In the genomic region with DNA sequence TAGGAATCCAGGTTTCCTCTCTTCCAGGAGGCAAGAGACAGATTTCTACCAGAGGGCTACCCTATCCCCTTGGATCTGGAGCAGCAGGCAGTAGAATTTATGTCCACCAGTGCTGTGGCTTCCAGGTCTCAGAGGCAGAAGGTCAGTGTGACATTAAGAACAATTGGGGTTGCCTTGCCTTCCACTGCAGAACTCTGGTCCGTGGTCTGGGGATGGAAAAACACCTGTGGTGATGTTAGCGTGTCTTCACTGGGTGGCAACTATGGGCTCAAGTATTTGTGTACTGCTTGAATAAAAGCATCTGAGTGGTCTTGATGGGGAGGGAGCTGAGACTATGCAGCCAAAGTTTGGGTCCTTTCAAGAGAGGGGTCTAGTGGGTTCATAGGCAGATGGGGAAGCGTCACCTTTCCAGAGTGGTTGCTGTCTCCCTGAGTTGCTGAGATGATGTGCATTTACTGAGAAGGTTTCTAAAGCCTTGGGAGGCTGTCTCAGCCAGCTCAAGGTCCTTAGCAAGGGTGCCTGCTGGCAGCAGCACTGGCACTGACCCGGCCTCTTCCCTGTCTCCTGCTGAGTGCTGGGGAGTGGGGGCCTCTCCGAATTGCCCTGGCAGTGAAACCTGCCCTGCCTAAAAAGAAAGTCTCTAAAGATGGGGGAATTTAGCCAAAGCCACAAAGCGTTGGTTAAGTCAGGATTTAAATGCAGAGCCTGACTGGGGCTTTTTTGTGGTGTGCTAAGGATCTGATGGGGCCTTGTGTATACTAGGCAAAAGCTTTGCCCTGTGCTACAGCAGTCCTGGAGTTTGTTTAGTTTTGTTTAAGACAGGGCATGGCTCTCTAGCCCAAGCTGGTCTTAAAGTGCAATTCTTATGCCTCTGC, we compare ENCODE assay signal across 20 mouse cellular contexts.
DNase-seq lines count a peak whose midpoint lies in the region; ATAC-seq lines count a peak whose summit lies in the region.
"Had no signal": no experiment of that assay in that cellular context is flagged by ENCODE, and none has a peak within 500 bp of the region (broad histone marks: within the 10 kb centered on the region; RNA-seq: fewer than 3 reads in every experiment).

No protein-coding gene starts in this region.

- WGBS in midbrain, embryonic 11.5 days = 88% methylated on average over 6 of the region's 6 CpGs
- WGBS in midbrain, embryonic 14.5 days = 95% methylated on average over 6 of the region's 6 CpGs
- WGBS in heart, embryonic 11.5 days (ENCODE audit: insufficient replicate concordance) = 87% methylated on average over 6 of the region's 6 CpGs

- H3K4me1 ChIP-seq in midbrain, embryonic 11.5 days (ENCODE audit: control insufficient read depth, insufficient read depth, low read length) = no peaks in the 10 kb centered on the region
- H3K4me1 ChIP-seq in midbrain, embryonic 14.5 days (ENCODE audit: control insufficient read depth, insufficient read depth, low read length) = no peaks in the 10 kb centered on the region
- H3K4me1 ChIP-seq in heart, embryonic 11.5 days (ENCODE audit: control insufficient read depth, insufficient read depth, low read length) = peaks cover 15% of the 10 kb centered on the region

- no peak overlapping the region for H3K27ac ChIP-seq in midbrain, embryonic 11.5 days (ENCODE audit: low read depth, low read length)
- no peak overlapping the region for H3K27ac ChIP-seq in midbrain, embryonic 14.5 days (replicated peaks; ENCODE audit: low read depth, low read length)
- H3K27ac ChIP-seq in heart, embryonic 11.5 days (ENCODE audit: low read depth, low read length) = no peak overlapping the region
- H3K27ac ChIP-seq: forebrain, embryonic 12.5 days; heart, adult 2 months; hindbrain, embryonic 10.5 days; hindbrain, embryonic 15.5 days had no signal

- no peaks in the 10 kb centered on the region for H3K9me3 ChIP-seq in midbrain, embryonic 11.5 days (ENCODE audit: control insufficient read depth, low read length)
- H3K9me3 ChIP-seq in midbrain, embryonic 14.5 days (ENCODE audit: control insufficient read depth, low read length) = no peaks in the 10 kb centered on the region
- H3K9me3 ChIP-seq in heart, embryonic 11.5 days (replicated peaks; ENCODE audit: control insufficient read depth, low read length) = no peaks in the 10 kb centered on the region
- H3K9me3 ChIP-seq: forebrain, embryonic 12.5 days; heart, embryonic 12.5 days; hindbrain, embryonic 10.5 days; hindbrain, embryonic 15.5 days had no signal

- no peaks in the 10 kb centered on the region for H3K27me3 ChIP-seq in midbrain, embryonic 11.5 days (ENCODE audit: control insufficient read depth, insufficient read depth, low read length)
- H3K27me3 ChIP-seq in midbrain, embryonic 14.5 days (ENCODE audit: control insufficient read depth, insufficient read depth, low read length) = no peaks in the 10 kb centered on the region
- no peaks in the 10 kb centered on the region for H3K27me3 ChIP-seq in heart, embryonic 11.5 days (ENCODE audit: control insufficient read depth, insufficient read depth, low read length)
- H3K27me3 ChIP-seq: forebrain, embryonic 12.5 days; heart, embryonic 12.5 days; hindbrain, embryonic 15.5 days had no signal

- no peaks in the 10 kb centered on the region for H3K36me3 ChIP-seq in midbrain, embryonic 11.5 days (ENCODE audit: control insufficient read depth, insufficient read depth, low read length)
- H3K36me3 ChIP-seq in midbrain, embryonic 14.5 days (ENCODE audit: control insufficient read depth, insufficient read depth, low read length) = peaks cover 6% of the 10 kb centered on the region; the same call in 1 of the 2 replicates
- no peaks in the 10 kb centered on the region for H3K36me3 ChIP-seq in heart, embryonic 11.5 days (ENCODE audit: control insufficient read depth, insufficient read depth, low read length)
- H3K36me3 ChIP-seq: hindbrain, embryonic 15.5 days had no signal

- no peak for ATAC-seq in midbrain, embryonic 11.5 days (ENCODE audit: low FRiP score)
- no peak for ATAC-seq in midbrain, embryonic 14.5 days (ENCODE audit: low FRiP score, low TSS enrichment)
- ATAC-seq in heart, embryonic 11.5 days (replicated peaks; ENCODE audit: insufficient number of reproducible peaks, low FRiP score, low TSS enrichment) = no peak
- ATAC-seq: CD4-positive, CD25-positive, alpha-beta regulatory T cell, adult 4 months; forebrain, embryonic 16.5 days had no signal

- H3K4me2 ChIP-seq in midbrain, embryonic 11.5 days = no peak overlapping the region
- H3K4me2 ChIP-seq in midbrain, embryonic 14.5 days (ENCODE audit: low read length) = no peak overlapping the region
- no peak overlapping the region for H3K4me2 ChIP-seq in heart, embryonic 11.5 days
- H3K4me2 ChIP-seq: forebrain, embryonic 12.5 days; heart, embryonic 12.5 days; hindbrain, embryonic 15.5 days had no signal

- peak; percentile 43 to 84 for DNase-seq in adrenal gland, adult (ENCODE audit: inconsistent age in 2 of 2, low spot score in 1 of 2)
- DNase-seq in adrenal gland, postnatal 4 days (ENCODE audit: low spot score in 2 of 2) = no peak
- DNase-seq in midbrain, embryonic 11.5 days (ENCODE audit: low spot score, missing footprints) = peak; percentile 75
- DNase-seq in midbrain, embryonic 14.5 days = no peak
- peak; percentile 56 for DNase-seq in adrenal gland, postnatal 14 days
- peak; percentile 34 for DNase-seq in induced T-regulatory cell, adult 2 months (ENCODE audit: low read depth)
- no peak for DNase-seq in frontal cortex, adult 2 months (ENCODE audit: extremely low spot score in 1 of 2, low spot score in 1 of 2)
- DNase-seq: B cell, adult 2 months; cerebellum, adult 18-20 months; cerebellum, postnatal 10 days; gastrocnemius, postnatal 14 days; heart, adult 2 months; kidney, adult 11 months had no signal

- no peak overlapping the region for H3K4me3 ChIP-seq in midbrain, embryonic 11.5 days (ENCODE audit: low read depth, low read length)
- H3K4me3 ChIP-seq in midbrain, embryonic 14.5 days (replicated peaks; ENCODE audit: low read depth, low read length) = no peak overlapping the region
- no peak overlapping the region for H3K4me3 ChIP-seq in heart, embryonic 11.5 days (ENCODE audit: low read depth, low read length)
- H3K4me3 ChIP-seq: forebrain, embryonic 12.5 days; heart, adult 2 months; heart, embryonic 12.5 days; hindbrain, embryonic 10.5 days; hindbrain, embryonic 15.5 days had no signal

- H3K9ac ChIP-seq in midbrain, embryonic 11.5 days (ENCODE audit: low read length) = no peak overlapping the region
- H3K9ac ChIP-seq in midbrain, embryonic 14.5 days (replicated peaks; ENCODE audit: low read length) = no peak overlapping the region
- no peak overlapping the region for H3K9ac ChIP-seq in heart, embryonic 11.5 days (ENCODE audit: low read depth, low read length)
- H3K9ac ChIP-seq: forebrain, embryonic 12.5 days; heart, embryonic 12.5 days; hindbrain, embryonic 15.5 days had no signal

Comparison
In these comparisons a context has a peak if more than half of its experiments do, and no peak if none do; other contexts are left out.
1. DNase-seq: peak in adrenal gland, adult (2 of 2), midbrain, embryonic 11.5 days (single experiment), adrenal gland, postnatal 14 days (single experiment) and induced T-regulatory cell, adult 2 months (single experiment); none in adrenal gland, postnatal 4 days (0 of 2), midbrain, embryonic 14.5 days (single experiment) and frontal cortex, adult 2 months (0 of 2).